In the genomic region with DNA sequence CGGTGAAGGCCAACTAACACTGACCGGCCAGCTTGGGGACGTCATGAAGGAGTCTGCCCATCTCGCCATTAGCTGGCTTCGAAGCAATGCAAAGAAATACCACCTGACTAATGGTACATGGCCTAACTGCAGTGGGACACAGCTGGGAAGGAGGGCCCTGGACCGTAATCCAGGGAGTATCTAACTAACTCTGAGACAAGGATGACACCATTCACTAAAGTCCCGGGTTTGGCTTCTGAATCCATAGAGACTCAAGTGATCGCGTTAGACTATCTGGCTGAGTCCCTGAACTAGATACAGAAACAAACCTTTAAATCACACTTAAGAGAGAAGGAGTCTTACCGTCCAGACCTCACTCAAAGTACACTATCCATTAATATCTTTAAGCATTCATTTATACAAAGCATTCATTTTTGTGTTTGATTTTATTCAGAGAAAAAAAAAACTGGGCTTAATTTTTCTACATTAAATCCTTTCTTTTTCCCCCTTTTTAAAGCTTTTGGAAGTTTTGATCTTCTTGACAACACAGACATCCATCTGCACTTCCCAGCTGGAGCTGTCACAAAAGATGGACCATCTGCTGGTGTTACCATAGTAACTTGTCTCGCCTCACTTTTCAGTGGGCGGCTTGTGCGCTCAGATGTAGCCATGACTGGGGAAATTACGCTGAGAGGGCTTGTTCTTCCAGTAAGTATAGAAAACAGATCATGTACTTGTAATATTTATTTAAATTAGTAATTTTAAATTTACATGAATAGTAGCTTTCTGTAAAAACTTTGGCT, we compare ENCODE assay signal across 8 mouse cellular contexts. TPM values are rescaled to one million over a fixed set of nuclear protein-coding genes. Genes with fewer than 3 reads are reported as not detected.
DNase-seq lines count a peak whose midpoint lies in the region; ATAC-seq and TF ChIP-seq lines count a peak whose summit lies in the region.

No protein-coding gene starts in this region.

- WGBS in hindbrain, embryonic 15.5 days: 33% methylated on average over 14 of the region's 14 CpGs
- 51% methylated on average over 14 of the region's 14 CpGs for WGBS in midbrain, embryonic 13.5 days
- 86% methylated on average over 14 of the region's 14 CpGs for WGBS in heart, embryonic 12.5 days
- 70% methylated on average over 14 of the region's 14 CpGs for WGBS in lung, postnatal 0 days

- TF ChIP-seq EP300 in lung, postnatal 0 days (IDR thresholded peaks at IDR 0.05): no peak

- no peak overlapping the region for H3K4me2 ChIP-seq in hindbrain, embryonic 15.5 days
- H3K4me2 ChIP-seq in midbrain, embryonic 13.5 days (replicated peaks): no peak overlapping the region
- H3K4me2 ChIP-seq in heart, embryonic 12.5 days: no peak overlapping the region
- no peak overlapping the region for H3K4me2 ChIP-seq in lung, postnatal 0 days (replicated peaks; ENCODE audit: low read depth, low read length)

- H3K9me3 ChIP-seq in hindbrain, embryonic 15.5 days: no peaks in the 10 kb centered on the region
- no peaks in the 10 kb centered on the region for H3K9me3 ChIP-seq in midbrain, embryonic 13.5 days
- H3K9me3 ChIP-seq in heart, embryonic 12.5 days (replicated peaks): no peaks in the 10 kb centered on the region
- H3K9me3 ChIP-seq in lung, postnatal 0 days (ENCODE audit: low read length): no peaks in the 10 kb centered on the region

- peak; percentile 14 for DNase-seq in ZHBTc4 (ENCODE audit: low read depth, low spot score)
- peak; percentile 45 to 54 for DNase-seq in cerebellum, postnatal 36 days
- no peak for DNase-seq in gastrocnemius, adult 8-10 months (ENCODE audit: low spot score in 2 of 2)
- no peak for DNase-seq in lung, postnatal 0 days (ENCODE audit: low spot score)

- peaks cover 19% of the 10 kb centered on the region for H3K4me1 ChIP-seq in hindbrain, embryonic 15.5 days (replicated peaks)
- peaks cover 26% of the 10 kb centered on the region for H3K4me1 ChIP-seq in midbrain, embryonic 13.5 days (replicated peaks)
- H3K4me1 ChIP-seq in heart, embryonic 12.5 days (replicated peaks): no peaks in the 10 kb centered on the region
- no peaks in the 10 kb centered on the region for H3K4me1 ChIP-seq in lung, postnatal 0 days (ENCODE audit: insufficient read depth, low read depth, low read length)

- no peaks in the 10 kb centered on the region for H3K27me3 ChIP-seq in hindbrain, embryonic 15.5 days
- H3K27me3 ChIP-seq in midbrain, embryonic 13.5 days: no peaks in the 10 kb centered on the region
- H3K27me3 ChIP-seq in heart, embryonic 12.5 days (replicated peaks): no peaks in the 10 kb centered on the region
- H3K27me3 ChIP-seq in lung, postnatal 0 days (replicated peaks; ENCODE audit: insufficient read depth, low read length): no peaks in the 10 kb centered on the region

- H3K4me3 ChIP-seq in hindbrain, embryonic 15.5 days: no peak overlapping the region
- H3K4me3 ChIP-seq in midbrain, embryonic 13.5 days (replicated peaks): no peak overlapping the region
- no peak overlapping the region for H3K4me3 ChIP-seq in heart, embryonic 12.5 days
- H3K4me3 ChIP-seq in lung, postnatal 0 days (ENCODE audit: low read depth, low read length): no peak overlapping the region

- no peak for TF ChIP-seq CTCF in lung, postnatal 0 days (IDR thresholded peaks at IDR 0.05)

- peak overlapping the region; percentile 66 for H3K27ac ChIP-seq in hindbrain, embryonic 15.5 days (replicated peaks)
- H3K27ac ChIP-seq in midbrain, embryonic 13.5 days: peak overlapping the region; percentile 70
- no peak overlapping the region for H3K27ac ChIP-seq in heart, embryonic 12.5 days (ENCODE audit: poor library complexity, severe bottlenecking)
- no peak overlapping the region for H3K27ac ChIP-seq in lung, postnatal 0 days (ENCODE audit: low read length)

- peaks cover 10% of the 10 kb centered on the region for H3K36me3 ChIP-seq in hindbrain, embryonic 15.5 days
- H3K36me3 ChIP-seq in midbrain, embryonic 13.5 days: peaks cover 32% of the 10 kb centered on the region
- H3K36me3 ChIP-seq in heart, embryonic 12.5 days: peaks cover 41% of the 10 kb centered on the region
- peaks cover 9% of the 10 kb centered on the region for H3K36me3 ChIP-seq in lung, postnatal 0 days (ENCODE audit: insufficient read depth, low read length)

- peak; percentile 73 for ATAC-seq in hindbrain, embryonic 15.5 days (ENCODE audit: low FRiP score, low read depth)
- peak; percentile 86 for ATAC-seq in midbrain, embryonic 13.5 days
- no peak for ATAC-seq in heart, embryonic 12.5 days (ENCODE audit: insufficient number of reproducible peaks, low FRiP score)
- no peak for ATAC-seq in monocyte, adult 5-6 weeks (replicated peaks; ENCODE audit: insufficient number of reproducible peaks, low FRiP score, low TSS enrichment, poor library complexity, severe bottlenecking)
- ATAC-seq in lung, postnatal 0 days: no peak

- H3K9ac ChIP-seq in hindbrain, embryonic 15.5 days: no peak overlapping the region
- H3K9ac ChIP-seq in midbrain, embryonic 13.5 days (replicated peaks): no peak overlapping the region
- no peak overlapping the region for H3K9ac ChIP-seq in heart, embryonic 12.5 days
- no peak overlapping the region for H3K9ac ChIP-seq in lung, postnatal 0 days (replicated peaks; ENCODE audit: low read depth)

RNA-seq across cellular contexts. Expression of a gene that starts 31.9 kb away (rescaled TPM):
- polyA plus RNA-seq in hindbrain, embryonic 15.5 days (2015; fragmentation: Nextera tagmentation; extraction: Ambion mirVana): 6.0 and 7.2 TPM in 2 replicates
- 5.9 and 8.5 TPM in 2 replicates for polyA plus RNA-seq in midbrain, embryonic 13.5 days (2015; fragmentation: Nextera tagmentation; extraction: Ambion mirVana)
- 1 to 10 TPM; 1.5 to 7.1 (median 4.4) TPM for total RNA-seq in gastrocnemius, adult 8-10 months (2022)
- polyA plus RNA-seq in heart, embryonic 12.5 days (2016; fragmentation: Nextera tagmentation; extraction: Ambion mirVana): 4.9 and 5.0 TPM in 2 replicates
- total RNA-seq in monocyte, adult 5-6 weeks (2017): not detected in 3 replicates
- polyA plus RNA-seq in lung, postnatal 0 days (2015; fragmentation: Nextera tagmentation; extraction: Ambion mirVana): 8.5 and 9.5 TPM in 2 replicates

RNA-seq across cellular contexts. Expression of a gene that starts 32.1 kb away (rescaled TPM):
- 69.3 and 74.0 TPM in 2 replicates for polyA plus RNA-seq in hindbrain, embryonic 15.5 days (2015; fragmentation: Nextera tagmentation; extraction: Ambion mirVana)
- 90.1 and 91.0 TPM in 2 replicates for polyA plus RNA-seq in midbrain, embryonic 13.5 days (2015; fragmentation: Nextera tagmentation; extraction: Ambion mirVana)
- total RNA-seq in gastrocnemius, adult 8-10 months (2022): 10 to 100 TPM; 10.4 to 14.5 (median 11.7) TPM
- polyA plus RNA-seq in heart, embryonic 12.5 days (2016; fragmentation: Nextera tagmentation; extraction: Ambion mirVana): 38.3 and 40.0 TPM in 2 replicates
- 29.7 to 37.9 TPM (median 35.9 TPM) in 3 replicates for total RNA-seq in monocyte, adult 5-6 weeks (2017)
- polyA plus RNA-seq in lung, postnatal 0 days (2015; fragmentation: Nextera tagmentation; extraction: Ambion mirVana): 43.3 and 50.3 TPM in 2 replicates

Comparison
In these comparisons a context has a peak if more than half of its experiments do, and no peak if none do; other contexts are left out.
1. DNase-seq: peak in ZHBTc4 (single experiment) and cerebellum, postnatal 36 days (2 of 2); none in gastrocnemius, adult 8-10 months (0 of 2) and lung, postnatal 0 days (single experiment).
2. ATAC-seq: peak in hindbrain, embryonic 15.5 days (single experiment) and midbrain, embryonic 13.5 days (single experiment); none in heart, embryonic 12.5 days (single experiment), monocyte, adult 5-6 weeks (single experiment) and lung, postnatal 0 days (single experiment).
3. H3K27ac ChIP-seq: peak in hindbrain, embryonic 15.5 days (single experiment) and midbrain, embryonic 13.5 days (single experiment); none in heart, embryonic 12.5 days (single experiment) and lung, postnatal 0 days (single experiment).